Mouse (Mus musculus): ENCODE measurements around the gene Kdm6a. TPM values are rescaled to one million over a fixed set of nuclear protein-coding genes. Genes with fewer than 3 reads are reported as not detected.

Kdm6a gene
- polyA plus RNA-seq, 1 experiment from 2014 or later: 19.3 TPM

- H3K9ac ChIP-seq (ENCODE audit: low read length): no peak overlapping the region
- no peaks in the 10 kb centered on the region for H3K9me3 ChIP-seq (replicated peaks; ENCODE audit: control insufficient read depth, low read length)
- no peaks in the 10 kb centered on the region for H3K27me3 ChIP-seq (ENCODE audit: control insufficient read depth, insufficient read depth, low read length)
- no peaks in the 10 kb centered on the region for H3K4me1 ChIP-seq (ENCODE audit: control insufficient read depth, insufficient read depth, low read length)
- ATAC-seq (ENCODE audit: insufficient read depth, low FRiP score): no peak
- H3K4me2 ChIP-seq (ENCODE audit: low read depth, low read length): no peak overlapping the region
- H3K27ac ChIP-seq (ENCODE audit: low read length): no peak overlapping the region
- H3K4me3 ChIP-seq (replicated peaks; ENCODE audit: low read length): no peak overlapping the region
- no peaks in the 10 kb centered on the region for H3K36me3 ChIP-seq (ENCODE audit: control insufficient read depth, insufficient read depth, low read length)
- 87% methylated on average over 5 of the region's 5 CpGs for WGBS
Observed at GRCm38 (mm10) chrX:18278561-18278960, 116.2 kb downstream of the Kdm6a start.

- no peak for ATAC-seq (ENCODE audit: insufficient read depth, low FRiP score)
- Histone ChIP-seq H3K4me2 (ENCODE audit: low read depth, low read length) (no peak overlapping the region), H3K4me3 (replicated peaks; ENCODE audit: low read length) (no peak overlapping the region), H3K27ac (ENCODE audit: low read length) (no peak overlapping the region), H3K36me3 (ENCODE audit: control insufficient read depth, insufficient read depth, low read length) (no peaks in the 10 kb centered on the region), H3K9me3 (replicated peaks; ENCODE audit: control insufficient read depth, low read length) (no peaks in the 10 kb centered on the region), H3K27me3 (ENCODE audit: control insufficient read depth, insufficient read depth, low read length) (no peaks in the 10 kb centered on the region), H3K9ac (ENCODE audit: low read length) (no peak overlapping the region), H3K4me1 (ENCODE audit: control insufficient read depth, insufficient read depth, low read length) (no peaks in the 10 kb centered on the region)
Observed at GRCm38 (mm10) chrX:18280134-18280533, 117.8 kb downstream of the Kdm6a start.

Other genes with a start within 250 kb of the Kdm6a start
- not detected in 2 replicates for gene Dusp21, start 16.7 kb upstream of the Kdm6a start, polyA plus RNA-seq (2015; fragmentation: Nextera tagmentation; extraction: Ambion mirVana)

All from stomach, embryonic 16.5 days (tissue).